Comparison of ENCODE assay signal across 9 mouse cellular contexts in genomic region chr15:81924933-81925332, GRCm38 (mm10). TPM values are rescaled to one million over a fixed set of nuclear protein-coding genes. Genes with fewer than 3 reads are reported as not detected.
A peak's percentile ranks its signal among the peaks of the same experiment; 100 is the strongest.
DNase-seq lines count a peak whose midpoint lies in the region; ATAC-seq lines count a peak whose summit lies in the region.
"Had no signal": no experiment of that assay in that cellular context is flagged by ENCODE, and none has a peak within 500 bp of the region (broad histone marks: within the 10 kb centered on the region; RNA-seq: fewer than 3 reads in every experiment).

No protein-coding gene starts in this region.

- H3K9me3 ChIP-seq in kidney, embryonic 15.5 days (replicated peaks), result no peaks in the 10 kb centered on the region
- H3K9me3 ChIP-seq in embryonic facial prominence, embryonic 10.5 days, result no peaks in the 10 kb centered on the region
- no peaks in the 10 kb centered on the region for H3K9me3 ChIP-seq in midbrain, embryonic 16.5 days (replicated peaks; ENCODE audit: control insufficient read depth, low read length, poor library complexity, severe bottlenecking)

- ATAC-seq in kidney, embryonic 15.5 days (replicated peaks; ENCODE audit: low FRiP score), result no peak
- no peak for ATAC-seq in midbrain, embryonic 16.5 days
- ATAC-seq in monocyte, adult 5-6 weeks (replicated peaks; ENCODE audit: insufficient number of reproducible peaks, low FRiP score, low TSS enrichment, poor library complexity, severe bottlenecking), result no peak

- H3K4me3 ChIP-seq in kidney, embryonic 15.5 days (replicated peaks), result peak overlapping the region; percentile 81
- peak overlapping the region; percentile 86 for H3K4me3 ChIP-seq in embryonic facial prominence, embryonic 10.5 days
- peak overlapping the region; percentile 56 for H3K4me3 ChIP-seq in midbrain, embryonic 16.5 days (ENCODE audit: low read depth, low read length)

- peak overlapping the region; percentile 93 for H3K4me2 ChIP-seq in kidney, embryonic 15.5 days
- H3K4me2 ChIP-seq in midbrain, embryonic 16.5 days (ENCODE audit: low read length), result peak overlapping the region; percentile 93

- peaks cover 52% of the 10 kb centered on the region for H3K4me1 ChIP-seq in kidney, embryonic 15.5 days
- H3K4me1 ChIP-seq in embryonic facial prominence, embryonic 10.5 days, result peaks cover 28% of the 10 kb centered on the region
- peaks cover 25% of the 10 kb centered on the region for H3K4me1 ChIP-seq in midbrain, embryonic 16.5 days (ENCODE audit: control insufficient read depth, insufficient read depth, low read length)

- no peaks in the 10 kb centered on the region for H3K27me3 ChIP-seq in kidney, embryonic 15.5 days
- no peaks in the 10 kb centered on the region for H3K27me3 ChIP-seq in embryonic facial prominence, embryonic 10.5 days (replicated peaks; ENCODE audit: low read depth, poor library complexity, severe bottlenecking)
- H3K27me3 ChIP-seq in midbrain, embryonic 16.5 days (ENCODE audit: control insufficient read depth, insufficient read depth, low read depth, low read length), result no peaks in the 10 kb centered on the region

- DNase-seq in kidney, postnatal 4 days, result no peak
- no peak for DNase-seq in embryonic facial prominence, embryonic 10.5 days (ENCODE audit: low spot score)
- peak; percentile 26 for DNase-seq in induced T-regulatory cell, adult 2 months (ENCODE audit: low read depth)
- no peak for DNase-seq in right cerebral cortex, adult 2 months (ENCODE audit: low spot score in 2 of 2)
- DNase-seq in spleen, adult 18-20 months, result no peak
- DNase-seq: kidney, postnatal 36 days had no signal

- H3K9ac ChIP-seq in kidney, embryonic 15.5 days, result 0 out of 2 replicates have a peak overlapping the region, but pooled peaks have one; percentile 80
- H3K9ac ChIP-seq in midbrain, embryonic 16.5 days (ENCODE audit: low read depth, low read length), result 0 out of 2 replicates have a peak overlapping the region, but pooled peaks have one; percentile 70

- peaks cover 10% of the 10 kb centered on the region for H3K36me3 ChIP-seq in kidney, embryonic 15.5 days
- peaks cover 20% of the 10 kb centered on the region for H3K36me3 ChIP-seq in embryonic facial prominence, embryonic 10.5 days (replicated peaks)
- no peaks in the 10 kb centered on the region for H3K36me3 ChIP-seq in midbrain, embryonic 16.5 days (ENCODE audit: control insufficient read depth, insufficient read depth, low read length)

- 85% methylated on average over 11 of the region's 11 CpGs for WGBS in kidney, embryonic 15.5 days
- 89% methylated on average over 11 of the region's 11 CpGs for WGBS in embryonic facial prominence, embryonic 10.5 days
- 88% methylated on average over 11 of the region's 11 CpGs for WGBS in midbrain, embryonic 16.5 days

- no peak overlapping the region for H3K27ac ChIP-seq in kidney, embryonic 15.5 days
- H3K27ac ChIP-seq in embryonic facial prominence, embryonic 10.5 days (replicated peaks), result no peak overlapping the region
- no peak overlapping the region for H3K27ac ChIP-seq in midbrain, embryonic 16.5 days (ENCODE audit: low read length)

RNA-seq across cellular contexts. Expression of gene Polr3h, which starts 1.1 kb away (rescaled TPM):
- 80.1 and 80.8 TPM in 2 replicates for polyA plus RNA-seq in kidney, embryonic 15.5 days (2015; fragmentation: Nextera tagmentation; extraction: Ambion mirVana)
- 74.3 and 84.5 TPM in 2 replicates for polyA plus RNA-seq in embryonic facial prominence, embryonic 10.5 days (2016; fragmentation: Nextera tagmentation; extraction: Ambion mirVana)
- polyA plus RNA-seq in midbrain, embryonic 16.5 days (2015; fragmentation: Nextera tagmentation; extraction: Ambion mirVana), result 74.3 and 77.2 TPM in 2 replicates
- total RNA-seq in monocyte, adult 5-6 weeks (2017), result 7.9 to 13.7 TPM (median 8.1 TPM) in 3 replicates

RNA-seq across cellular contexts. Expression of gene Csdc2, which starts 11.6 kb away (rescaled TPM):
- polyA plus RNA-seq in kidney, embryonic 15.5 days (2015; fragmentation: Nextera tagmentation; extraction: Ambion mirVana), result 24.7 and 30.7 TPM in 2 replicates
- polyA plus RNA-seq in embryonic facial prominence, embryonic 10.5 days (2016; fragmentation: Nextera tagmentation; extraction: Ambion mirVana), result 8.1 and 8.5 TPM in 2 replicates
- 241 and 293 TPM in 2 replicates for polyA plus RNA-seq in midbrain, embryonic 16.5 days (2015; fragmentation: Nextera tagmentation; extraction: Ambion mirVana)
- 0.19 TPM in 1 of 3 replicates, not detected in the others for total RNA-seq in monocyte, adult 5-6 weeks (2017)

RNA-seq across cellular contexts. Expression of gene Pmm1, which starts 35.8 kb away (rescaled TPM):
- 28.8 and 35.3 TPM in 2 replicates for polyA plus RNA-seq in kidney, embryonic 15.5 days (2015; fragmentation: Nextera tagmentation; extraction: Ambion mirVana)
- 21.9 and 26.9 TPM in 2 replicates for polyA plus RNA-seq in embryonic facial prominence, embryonic 10.5 days (2016; fragmentation: Nextera tagmentation; extraction: Ambion mirVana)
- polyA plus RNA-seq in midbrain, embryonic 16.5 days (2015; fragmentation: Nextera tagmentation; extraction: Ambion mirVana), result 81.4 and 107 TPM in 2 replicates
- total RNA-seq in monocyte, adult 5-6 weeks (2017), result 6.8 to 24.4 TPM (median 11.1 TPM) in 3 replicates

RNA-seq across cellular contexts. Expression of gene Aco2, which starts 52.8 kb away (rescaled TPM):
- 216 and 224 TPM in 2 replicates for polyA plus RNA-seq in kidney, embryonic 15.5 days (2015; fragmentation: Nextera tagmentation; extraction: Ambion mirVana)
- 153 TPM in 2 replicates for polyA plus RNA-seq in embryonic facial prominence, embryonic 10.5 days (2016; fragmentation: Nextera tagmentation; extraction: Ambion mirVana)
- 252 and 272 TPM in 2 replicates for polyA plus RNA-seq in midbrain, embryonic 16.5 days (2015; fragmentation: Nextera tagmentation; extraction: Ambion mirVana)
- total RNA-seq in monocyte, adult 5-6 weeks (2017), result 103 to 166 TPM (median 150 TPM) in 3 replicates

RNA-seq across cellular contexts. Expression of gene Phf5a, which starts 53.2 kb away (rescaled TPM):
- polyA plus RNA-seq in kidney, embryonic 15.5 days (2015; fragmentation: Nextera tagmentation; extraction: Ambion mirVana), result 159 and 163 TPM in 2 replicates
- polyA plus RNA-seq in embryonic facial prominence, embryonic 10.5 days (2016; fragmentation: Nextera tagmentation; extraction: Ambion mirVana), result 260 and 267 TPM in 2 replicates
- polyA plus RNA-seq in midbrain, embryonic 16.5 days (2015; fragmentation: Nextera tagmentation; extraction: Ambion mirVana), result 107 and 117 TPM in 2 replicates
- 54.7 to 91.7 TPM (median 58.7 TPM) in 3 replicates for total RNA-seq in monocyte, adult 5-6 weeks (2017)
